Mouse (Mus musculus): ENCODE results near the gene Atn1. TPM values are rescaled to one million over a fixed set of nuclear protein-coding genes. Genes with fewer than 3 reads are reported as not detected.
A peak's percentile ranks its signal among the peaks of the same experiment; 100 is the strongest.

The Atn1 gene
- polyA plus RNA-seq, 1 experiment from 2014 or later, result 16.1 TPM

- Histone ChIP-seq H3K27ac (peak overlapping the region; percentile 90), H3K9me3 (no peaks in the 10 kb centered on the region), H3K4me3 (peak overlapping the region; percentile 44), H3K36me3 (peaks cover 27% of the 10 kb centered on the region), H3K4me2 (peak overlapping the region; percentile 55), H3K9ac (peak overlapping the region; percentile 39), H3K4me1 (no peaks in the 10 kb centered on the region; the same call in 1 of the 2 replicates), H3K27me3 (no peaks in the 10 kb centered on the region)
- no peak for ATAC-seq (ENCODE audit: borderline replicate concordance, extremely low read depth, low FRiP score, low TSS enrichment)
- 50% methylated on average over 7 of the region's 7 CpGs for WGBS
Measured at GRCm38 (mm10) chr6:124719354-124719978, 36.9 kb downstream of the Atn1 start.

- peak overlapping the region; percentile 44 for H3K4me3 ChIP-seq
- H3K27me3 ChIP-seq, result no peaks in the 10 kb centered on the region
- peaks cover 5% of the 10 kb centered on the region for H3K4me1 ChIP-seq
- peak overlapping the region; percentile 41 for H3K9ac ChIP-seq
- H3K36me3 ChIP-seq, result peaks cover 35% of the 10 kb centered on the region
- no peaks in the 10 kb centered on the region for H3K9me3 ChIP-seq
- ATAC-seq (ENCODE audit: borderline replicate concordance, extremely low read depth, low FRiP score, low TSS enrichment), result peak; percentile 71
- peak overlapping the region; percentile 57 for H3K4me2 ChIP-seq
- 48% methylated on average over 16 of the region's 16 CpGs for WGBS
- H3K27ac ChIP-seq, result peak overlapping the region; percentile 90
Measured at GRCm38 (mm10) chr6:124718703-124719102, 37.6 kb downstream of the Atn1 start.

GRCm38 (mm10) chr6:124717968-124718367 is 38.4 kb downstream of the Atn1 start:
- WGBS, result 54% methylated on average over 13 of the region's 13 CpGs
- Histone ChIP-seq H3K27me3 (no peaks in the 10 kb centered on the region), H3K27ac (peak overlapping the region; percentile 90), H3K9me3 (no peaks in the 10 kb centered on the region), H3K36me3 (peaks cover 36% of the 10 kb centered on the region), H3K4me1 (peaks cover 13% of the 10 kb centered on the region), H3K4me3 (peak overlapping the region; percentile 44), H3K9ac (peak overlapping the region; percentile 41), H3K4me2 (peak overlapping the region; percentile 57)
- no peak for ATAC-seq (ENCODE audit: borderline replicate concordance, extremely low read depth, low FRiP score, low TSS enrichment)

GRCm38 (mm10) chr6:124716864-124717490 is 39.3 kb downstream of the Atn1 start:
- H3K36me3 ChIP-seq, result peaks cover 36% of the 10 kb centered on the region
- no peak for ATAC-seq (ENCODE audit: borderline replicate concordance, extremely low read depth, low FRiP score, low TSS enrichment)
- peaks cover 17% of the 10 kb centered on the region for H3K4me1 ChIP-seq
- 0 out of 2 replicates have a peak overlapping the region, but pooled peaks have one; percentile 19 for H3K9ac ChIP-seq
- H3K9me3 ChIP-seq, result no peaks in the 10 kb centered on the region
- WGBS, result 54% methylated on average over 20 of the region's 20 CpGs
- peak overlapping the region; percentile 57 for H3K4me2 ChIP-seq
- H3K27me3 ChIP-seq, result no peaks in the 10 kb centered on the region
- H3K4me3 ChIP-seq, result peak overlapping the region; percentile 44
- peak overlapping the region; percentile 90 for H3K27ac ChIP-seq

- peak overlapping the region; percentile 82 for H3K4me3 ChIP-seq
- peak overlapping the region; percentile 90 for H3K4me2 ChIP-seq
- peaks cover 45% of the 10 kb centered on the region for H3K4me1 ChIP-seq
- peak overlapping the region; percentile 84 for H3K9ac ChIP-seq
- H3K27ac ChIP-seq, result peak overlapping the region; percentile 74
- H3K9me3 ChIP-seq, result no peaks in the 10 kb centered on the region
- no peak for ATAC-seq (ENCODE audit: borderline replicate concordance, extremely low read depth, low FRiP score, low TSS enrichment)
- H3K36me3 ChIP-seq, result peaks cover 41% of the 10 kb centered on the region
- WGBS, result 5% methylated on average over 11 of the region's 11 CpGs
- H3K27me3 ChIP-seq, result no peaks in the 10 kb centered on the region
Measured at GRCm38 (mm10) chr6:124712918-124713317, 43.4 kb downstream of the Atn1 start.

GRCm38 (mm10) chr6:124711824-124712782 is 44.2 kb downstream of the Atn1 start, which contains the start of the genes Emg1 and Phb2:
TSS of gene Emg1 (minus strand) at chr6:124712178.
TSS of gene Phb2 (plus strand) at chr6:124712336.
- Histone ChIP-seq H3K4me3 (peak within 1 kb of the TSS; percentile 82), H3K36me3 (peaks cover 41% of the 10 kb centered on the region), H3K9ac (peak within 1 kb of the TSS; percentile 84), H3K4me2 (peak within 1 kb of the TSS; percentile 90), H3K4me1 (peaks cover 45% of the 10 kb centered on the region), H3K27me3 (no peaks in the 10 kb centered on the region), H3K9me3 (no peaks in the 10 kb centered on the region), H3K27ac (peak within 1 kb of the TSS; percentile 74)
- under 1% methylated on average over 66 of the region's 76 CpGs for WGBS
- ATAC-seq (ENCODE audit: borderline replicate concordance, extremely low read depth, low FRiP score, low TSS enrichment), result peak; percentile 97

GRCm38 (mm10) chr6:124708289-124708889 is 47.9 kb downstream of the Atn1 start:
- WGBS, result 82% methylated on average over 10 of the region's 10 CpGs
- no peak overlapping the region for H3K9ac ChIP-seq
- no peak overlapping the region for H3K4me2 ChIP-seq
- peaks cover 37% of the 10 kb centered on the region for H3K4me1 ChIP-seq
- no peak for ATAC-seq (ENCODE audit: borderline replicate concordance, extremely low read depth, low FRiP score, low TSS enrichment)
- no peak overlapping the region for H3K4me3 ChIP-seq
- peaks cover 33% of the 10 kb centered on the region for H3K36me3 ChIP-seq
- H3K9me3 ChIP-seq, result no peaks in the 10 kb centered on the region
- no peak overlapping the region for H3K27ac ChIP-seq
- H3K27me3 ChIP-seq, result no peaks in the 10 kb centered on the region

GRCm38 (mm10) chr6:124706061-124706627 is 50.2 kb downstream of the Atn1 start:
- Histone ChIP-seq H3K27ac (no peak overlapping the region), H3K36me3 (peaks cover 54% of the 10 kb centered on the region), H3K4me1 (peaks cover 27% of the 10 kb centered on the region), H3K4me2 (no peak overlapping the region), H3K4me3 (no peak overlapping the region), H3K9me3 (no peaks in the 10 kb centered on the region), H3K9ac (no peak overlapping the region), H3K27me3 (no peaks in the 10 kb centered on the region)
- WGBS, result 85% methylated on average over 5 of the region's 5 CpGs
- ATAC-seq (ENCODE audit: borderline replicate concordance, extremely low read depth, low FRiP score, low TSS enrichment), result no peak

GRCm38 (mm10) chr6:124704417-124704816 is 51.9 kb downstream of the Atn1 start:
- no peaks in the 10 kb centered on the region for H3K27me3 ChIP-seq
- no peaks in the 10 kb centered on the region for H3K9me3 ChIP-seq
- 90% methylated on average over 2 of the region's 2 CpGs for WGBS
- peaks cover 66% of the 10 kb centered on the region for H3K36me3 ChIP-seq
- ATAC-seq (ENCODE audit: borderline replicate concordance, extremely low read depth, low FRiP score, low TSS enrichment), result no peak
- no peak overlapping the region for H3K27ac ChIP-seq
- H3K4me2 ChIP-seq, result no peak overlapping the region
- no peak overlapping the region for H3K9ac ChIP-seq
- no peak overlapping the region for H3K4me3 ChIP-seq
- H3K4me1 ChIP-seq, result peaks cover 18% of the 10 kb centered on the region

- Histone ChIP-seq H3K9ac (no peak overlapping the region), H3K36me3 (peaks cover 69% of the 10 kb centered on the region), H3K27me3 (no peaks in the 10 kb centered on the region), H3K9me3 (no peaks in the 10 kb centered on the region), H3K27ac (no peak overlapping the region), H3K4me2 (no peak overlapping the region), H3K4me3 (no peak overlapping the region), H3K4me1 (peaks cover 12% of the 10 kb centered on the region; the same call in 1 of the 2 replicates)
- WGBS, result 62% methylated on average over 7 of the region's 7 CpGs
- no peak for ATAC-seq (ENCODE audit: borderline replicate concordance, extremely low read depth, low FRiP score, low TSS enrichment)
Measured at GRCm38 (mm10) chr6:124703789-124704188, 52.5 kb downstream of the Atn1 start.

- peak; percentile 37; the same call in 1 of the 2 replicates for ATAC-seq (ENCODE audit: borderline replicate concordance, extremely low read depth, low FRiP score, low TSS enrichment)
- Histone ChIP-seq H3K9me3 (no peaks in the 10 kb centered on the region), H3K27me3 (no peaks in the 10 kb centered on the region), H3K9ac (no peak overlapping the region), H3K36me3 (peaks cover 68% of the 10 kb centered on the region), H3K27ac (no peak overlapping the region), H3K4me3 (no peak overlapping the region), H3K4me2 (no peak overlapping the region), H3K4me1 (peaks cover 7% of the 10 kb centered on the region; the same call in 1 of the 2 replicates)
- 43% methylated on average over 3 of the region's 3 CpGs for WGBS
Measured at GRCm38 (mm10) chr6:124702784-124703103, 53.6 kb downstream of the Atn1 start.

All from lung, embryonic 15.5 days (tissue).